Mouse (Mus musculus): ENCODE measurements around the gene App.

The App gene

GRCm38 (mm10) chr16:85152457-85152856 is 21.1 kb downstream of the App start:
- DNase-seq (ENCODE audit: extremely low read depth, insufficient read length, low spot score): no peak

GRCm38 (mm10) chr16:85151681-85152080 is 21.9 kb downstream of the App start:
- no peak for DNase-seq (ENCODE audit: extremely low read depth, insufficient read length, low spot score)

GRCm38 (mm10) chr16:85150902-85151301 is 22.7 kb downstream of the App start:
- no peak for DNase-seq (ENCODE audit: extremely low read depth, insufficient read length, low spot score)

GRCm38 (mm10) chr16:85149509-85149871 is 24.1 kb downstream of the App start:
- DNase-seq (ENCODE audit: extremely low read depth, insufficient read length, low spot score): no peak

GRCm38 (mm10) chr16:85148615-85149508 is 24.7 kb downstream of the App start:
- peak; percentile 71 for DNase-seq (ENCODE audit: extremely low read depth, insufficient read length, low spot score)

- no peak for DNase-seq (ENCODE audit: extremely low read depth, insufficient read length, low spot score)
Measured at GRCm38 (mm10) chr16:85147440-85147839, 26.1 kb downstream of the App start.

- DNase-seq (ENCODE audit: extremely low read depth, insufficient read length, low spot score): no peak
Measured at GRCm38 (mm10) chr16:85145771-85146178, 27.8 kb downstream of the App start.

GRCm38 (mm10) chr16:85145369-85145768 is 28.2 kb downstream of the App start:
- no peak for DNase-seq (ENCODE audit: extremely low read depth, insufficient read length, low spot score)

GRCm38 (mm10) chr16:85144401-85144800 is 29.2 kb downstream of the App start:
- no peak for DNase-seq (ENCODE audit: extremely low read depth, insufficient read length, low spot score)

- DNase-seq (ENCODE audit: extremely low read depth, insufficient read length, low spot score): no peak
Measured at GRCm38 (mm10) chr16:85143863-85144262, 29.7 kb downstream of the App start.

GRCm38 (mm10) chr16:85143188-85143587 is 30.4 kb downstream of the App start:
- no peak for DNase-seq (ENCODE audit: extremely low read depth, insufficient read length, low spot score)

GRCm38 (mm10) chr16:85141404-85141803 is 32.2 kb downstream of the App start:
- no peak for DNase-seq (ENCODE audit: extremely low read depth, insufficient read length, low spot score)

GRCm38 (mm10) chr16:85139178-85139604 is 34.4 kb downstream of the App start:
- DNase-seq (ENCODE audit: extremely low read depth, insufficient read length, low spot score): no peak

GRCm38 (mm10) chr16:85137348-85137747 is 36.2 kb downstream of the App start:
- peak; percentile 69 for DNase-seq (ENCODE audit: extremely low read depth, insufficient read length, low spot score)

GRCm38 (mm10) chr16:85136046-85136445 is 37.5 kb downstream of the App start:
- no peak for DNase-seq (ENCODE audit: extremely low read depth, insufficient read length, low spot score)

- peak; percentile 50 for DNase-seq (ENCODE audit: extremely low read depth, insufficient read length, low spot score)
Measured at GRCm38 (mm10) chr16:85133468-85133881, 40.1 kb downstream of the App start.

GRCm38 (mm10) chr16:85133057-85133456 is 40.5 kb downstream of the App start:
- no peak for DNase-seq (ENCODE audit: extremely low read depth, insufficient read length, low spot score)

GRCm38 (mm10) chr16:85132182-85132581 is 41.4 kb downstream of the App start:
- no peak for DNase-seq (ENCODE audit: extremely low read depth, insufficient read length, low spot score)

GRCm38 (mm10) chr16:85130861-85131556 is 42.6 kb downstream of the App start:
- no peak for DNase-seq (ENCODE audit: extremely low read depth, insufficient read length, low spot score)

GRCm38 (mm10) chr16:85128693-85129657 is 44.6 kb downstream of the App start:
- no peak for DNase-seq (ENCODE audit: extremely low read depth, insufficient read length, low spot score)

- DNase-seq (ENCODE audit: extremely low read depth, insufficient read length, low spot score): no peak
Measured at GRCm38 (mm10) chr16:85128347-85128664, 45.3 kb downstream of the App start.
